In the genomic region with DNA sequence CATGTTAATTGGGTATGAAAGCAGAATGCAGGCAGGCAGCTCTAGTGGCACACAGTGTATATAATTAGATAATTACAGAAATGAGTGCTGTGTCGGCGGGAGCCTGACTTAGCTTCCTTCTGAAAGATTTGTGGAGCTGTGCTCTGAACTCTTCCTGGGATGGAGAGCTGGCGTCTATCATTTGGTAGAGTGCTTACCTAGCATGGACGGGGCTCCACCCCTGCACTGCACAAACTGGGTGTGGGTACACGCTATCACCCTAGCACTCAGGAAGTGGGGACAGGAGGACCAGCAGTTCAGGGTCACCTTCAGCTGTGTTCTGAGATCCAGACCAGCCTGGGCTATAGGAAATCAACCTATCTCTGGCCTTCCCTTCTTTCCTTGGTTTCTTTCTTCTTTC, we compare ENCODE assay signal across 10 mouse cellular contexts. TPM values are rescaled to one million over a fixed set of nuclear protein-coding genes. Genes with fewer than 3 reads are reported as not detected.
DNase-seq lines count a peak whose midpoint lies in the region; ATAC-seq and TF ChIP-seq lines count a peak whose summit lies in the region.
"Had no signal": no experiment of that assay in that cellular context is flagged by ENCODE, and none has a peak within 500 bp of the region (broad histone marks: within the 10 kb centered on the region; RNA-seq: fewer than 3 reads in every experiment).

No protein-coding gene starts in this region.

- peak overlapping the region; percentile 67 for H3K4me2 ChIP-seq in heart, embryonic 12.5 days
- peak overlapping the region; percentile 56; the same call in 1 of the 2 replicates for H3K4me2 ChIP-seq in midbrain, embryonic 12.5 days (replicated peaks)
- H3K4me2 ChIP-seq in midbrain, postnatal 0 days (ENCODE audit: low read depth, low read length, poor library complexity, severe bottlenecking) = no peak overlapping the region; the same call in 1 of the 2 replicates
- H3K4me2 ChIP-seq in limb, embryonic 14.5 days (replicated peaks; ENCODE audit: low read depth, low read length, severe bottlenecking) = peak overlapping the region; percentile 60

- DNase-seq in heart, postnatal 25 days (ENCODE audit: low spot score) = no peak
- DNase-seq in midbrain, postnatal 0 days (ENCODE audit: low spot score) = no peak
- no peak for DNase-seq in limb, embryonic 14.5 days (ENCODE audit: low spot score)
- no peak for DNase-seq in thymus, postnatal 10 days (ENCODE audit: low spot score in 2 of 2)
- DNase-seq in adrenal gland, postnatal 14 days = no peak
- DNase-seq: cerebellum, adult 9-10 months had no signal

- peaks cover 25% of the 10 kb centered on the region for H3K4me1 ChIP-seq in heart, embryonic 12.5 days (replicated peaks)
- peaks cover 16% of the 10 kb centered on the region for H3K4me1 ChIP-seq in midbrain, embryonic 12.5 days
- H3K4me1 ChIP-seq in midbrain, postnatal 0 days (ENCODE audit: insufficient read depth, low read length) = peaks cover 5% of the 10 kb centered on the region; the same call in 1 of the 2 replicates
- H3K4me1 ChIP-seq in limb, embryonic 14.5 days (ENCODE audit: control insufficient read depth, insufficient read depth, low read length) = peaks cover 7% of the 10 kb centered on the region
- peaks cover 21% of the 10 kb centered on the region for H3K4me1 ChIP-seq in olfactory bulb, adult 2 months (ENCODE audit: control insufficient read depth, insufficient read depth, low read length)

- H3K9me3 ChIP-seq in heart, embryonic 12.5 days (replicated peaks) = no peaks in the 10 kb centered on the region
- H3K9me3 ChIP-seq in midbrain, embryonic 12.5 days = no peaks in the 10 kb centered on the region
- no peaks in the 10 kb centered on the region for H3K9me3 ChIP-seq in midbrain, postnatal 0 days (ENCODE audit: low read length)
- no peaks in the 10 kb centered on the region for H3K9me3 ChIP-seq in limb, embryonic 14.5 days (ENCODE audit: control insufficient read depth, low read length)

- peaks cover 17% of the 10 kb centered on the region for H3K36me3 ChIP-seq in heart, embryonic 12.5 days
- H3K36me3 ChIP-seq in midbrain, embryonic 12.5 days = peaks cover 13% of the 10 kb centered on the region
- H3K36me3 ChIP-seq in midbrain, postnatal 0 days (ENCODE audit: insufficient read depth, low read length) = no peaks in the 10 kb centered on the region
- H3K36me3 ChIP-seq in limb, embryonic 14.5 days (ENCODE audit: control insufficient read depth, insufficient read depth, low read length) = peaks cover 18% of the 10 kb centered on the region

- H3K9ac ChIP-seq in heart, embryonic 12.5 days = 0 out of 2 replicates have a peak overlapping the region, but pooled peaks have one; percentile 17
- H3K9ac ChIP-seq in midbrain, embryonic 12.5 days (replicated peaks) = 0 out of 2 replicates have a peak overlapping the region, but pooled peaks have one; percentile 6
- no peak overlapping the region; the same call in 1 of the 2 replicates for H3K9ac ChIP-seq in midbrain, postnatal 0 days (replicated peaks; ENCODE audit: low read length, poor library complexity, severe bottlenecking)
- no peak overlapping the region for H3K9ac ChIP-seq in limb, embryonic 14.5 days (ENCODE audit: low read depth, low read length, severe bottlenecking)

- peaks cover 4% of the 10 kb centered on the region for H3K27me3 ChIP-seq in heart, embryonic 12.5 days (replicated peaks)
- H3K27me3 ChIP-seq in midbrain, embryonic 12.5 days = 0 out of 2 replicates have a peak, but pooled peaks cover 2% of the 10 kb centered on the region
- H3K27me3 ChIP-seq in midbrain, postnatal 0 days (ENCODE audit: insufficient read depth, low read length) = no peaks in the 10 kb centered on the region
- no peaks in the 10 kb centered on the region for H3K27me3 ChIP-seq in limb, embryonic 14.5 days (ENCODE audit: control insufficient read depth, insufficient read depth, low read length)

- 79% methylated on average over 5 of the region's 5 CpGs for WGBS in heart, embryonic 12.5 days
- WGBS in midbrain, embryonic 12.5 days = 87% methylated on average over 5 of the region's 5 CpGs
- WGBS in midbrain, postnatal 0 days = 91% methylated on average over 5 of the region's 5 CpGs
- WGBS in limb, embryonic 14.5 days = 71% methylated on average over 5 of the region's 5 CpGs
- 54% methylated on average over 5 of the region's 5 CpGs for WGBS in olfactory bulb, adult 2 months

- H3K4me3 ChIP-seq in heart, embryonic 12.5 days = peak overlapping the region; percentile 59; the same call in 1 of the 2 replicates
- no peak overlapping the region for H3K4me3 ChIP-seq in midbrain, embryonic 12.5 days
- H3K4me3 ChIP-seq in midbrain, postnatal 0 days (ENCODE audit: low read depth, low read length) = no peak overlapping the region
- H3K4me3 ChIP-seq in limb, embryonic 14.5 days (replicated peaks; ENCODE audit: low read length) = peak overlapping the region; percentile 66; the same call in 1 of the 2 replicates
- no peak overlapping the region; the same call in 1 of the 2 replicates for H3K4me3 ChIP-seq in olfactory bulb, adult 2 months (ENCODE audit: insufficient read depth, low read depth, low read length)

- TF ChIP-seq CTCF in midbrain, postnatal 0 days (IDR thresholded peaks at IDR 0.05) = no peak
- TF ChIP-seq CTCF in olfactory bulb, adult 2 months (IDR thresholded peaks at IDR 0.05; ENCODE audit: insufficient read depth, low read depth, low read length) = no peak

- no peak for TF ChIP-seq POLR2A in limb, embryonic 14.5 days (IDR thresholded peaks at IDR 0.05; ENCODE audit: borderline replicate concordance, extremely low read depth, insufficient read depth, insufficient read length)
- TF ChIP-seq POLR2A in olfactory bulb, adult 2 months (IDR thresholded peaks at IDR 0.05; ENCODE audit: insufficient read depth, low read depth, low read length) = no peak

- no peak for ATAC-seq in heart, embryonic 12.5 days (ENCODE audit: insufficient number of reproducible peaks, low FRiP score)
- ATAC-seq in midbrain, embryonic 12.5 days (ENCODE audit: low FRiP score, low read depth) = no peak
- no peak for ATAC-seq in midbrain, postnatal 0 days (ENCODE audit: low FRiP score)
- ATAC-seq in limb, embryonic 14.5 days (ENCODE audit: low FRiP score, low read depth) = no peak
- ATAC-seq: activated CD4-positive, CD25-positive, alpha-beta regulatory T cell, adult 4 months had no signal

- H3K27ac ChIP-seq in heart, embryonic 12.5 days (ENCODE audit: poor library complexity, severe bottlenecking) = no peak overlapping the region
- no peak overlapping the region for H3K27ac ChIP-seq in midbrain, embryonic 12.5 days (replicated peaks)
- H3K27ac ChIP-seq in midbrain, postnatal 0 days (ENCODE audit: low read depth, low read length) = no peak overlapping the region
- H3K27ac ChIP-seq in limb, embryonic 14.5 days (replicated peaks; ENCODE audit: low read depth, low read length) = no peak overlapping the region
- peak overlapping the region; percentile 93; the same call in 1 of the 2 replicates for H3K27ac ChIP-seq in olfactory bulb, adult 2 months (ENCODE audit: insufficient read depth, low read depth, low read length)

- intact Hi-C loops in heart, postnatal 25 days (cut with DNase I) = no loop called here

RNA-seq across cellular contexts. Expression of a gene that starts 1.2 kb away (rescaled TPM):
- 98.0 and 100 TPM in 2 replicates for polyA plus RNA-seq in heart, embryonic 12.5 days (2016; fragmentation: Nextera tagmentation; extraction: Ambion mirVana)
- 10 to 100 TPM; 93.0 to 98.1 TPM for total RNA-seq in heart, postnatal 25 days (2021)
- 47.6 and 49.0 TPM in 2 replicates for polyA plus RNA-seq in midbrain, embryonic 12.5 days (2016; fragmentation: Nextera tagmentation; extraction: Ambion mirVana)
- total RNA-seq in midbrain, postnatal 0 days (2014; rRNA removed) = 52.4 and 64.8 TPM in 2 replicates
- 49.5 and 51.6 TPM in 2 replicates for polyA plus RNA-seq in midbrain, postnatal 0 days (2015; fragmentation: Nextera tagmentation; extraction: Ambion mirVana)
- polyA plus RNA-seq in limb, embryonic 14.5 days (2012; rRNA removed) = 151 and 303 TPM in 2 replicates
- polyA plus RNA-seq in limb, embryonic 14.5 days (2014; fragmentation: Nextera tagmentation; extraction: Ambion mirVana) = 49.9 and 54.9 TPM in 2 replicates
- not detected in 2 replicates for polyA plus RNA-seq in olfactory bulb, adult 2 months (2012; ENCODE audit: insufficient read depth, insufficient read length, low replicate concordance, missing spikeins)
- total RNA-seq in adrenal gland, postnatal 14 days (2021) = 48.9 and 50.7 TPM in 2 replicates

RNA-seq across cellular contexts. Expression of a gene that starts 33.8 kb away (rescaled TPM):
- polyA plus RNA-seq in heart, embryonic 12.5 days (2016; fragmentation: Nextera tagmentation; extraction: Ambion mirVana) = not detected in 2 replicates
- under 1 TPM in 1 of 2 experiments, not detected in 1; 0.31 TPM for total RNA-seq in heart, postnatal 25 days (2021)
- polyA plus RNA-seq in midbrain, embryonic 12.5 days (2016; fragmentation: Nextera tagmentation; extraction: Ambion mirVana) = 0.19 and 0.46 TPM in 2 replicates
- total RNA-seq in midbrain, postnatal 0 days (2014; rRNA removed) = 0.55 and 1.1 TPM in 2 replicates
- polyA plus RNA-seq in midbrain, postnatal 0 days (2015; fragmentation: Nextera tagmentation; extraction: Ambion mirVana) = 1.5 TPM in 2 replicates
- 0.67 and 0.82 TPM in 2 replicates for polyA plus RNA-seq in limb, embryonic 14.5 days (2012; rRNA removed)
- polyA plus RNA-seq in limb, embryonic 14.5 days (2014; fragmentation: Nextera tagmentation; extraction: Ambion mirVana) = 0.37 TPM in 1 of 2 replicates, not detected in the other
- not detected in 2 replicates for polyA plus RNA-seq in olfactory bulb, adult 2 months (2012; ENCODE audit: insufficient read depth, insufficient read length, low replicate concordance, missing spikeins)
- total RNA-seq in adrenal gland, postnatal 14 days (2021) = 0.41 and 0.56 TPM in 2 replicates
- polyA plus RNA-seq: activated CD4-positive, CD25-positive, alpha-beta regulatory T cell, adult 4 months had no signal

RNA-seq across cellular contexts. Expression of a gene that starts 34.0 kb away (rescaled TPM):
- 30.3 and 38.1 TPM in 2 replicates for polyA plus RNA-seq in heart, embryonic 12.5 days (2016; fragmentation: Nextera tagmentation; extraction: Ambion mirVana)
- total RNA-seq in heart, postnatal 25 days (2021) = 10 to 100 TPM; 21.2 to 25.5 TPM
- 37.1 and 41.9 TPM in 2 replicates for polyA plus RNA-seq in midbrain, embryonic 12.5 days (2016; fragmentation: Nextera tagmentation; extraction: Ambion mirVana)
- 91.1 and 98.3 TPM in 2 replicates for total RNA-seq in midbrain, postnatal 0 days (2014; rRNA removed)
- polyA plus RNA-seq in midbrain, postnatal 0 days (2015; fragmentation: Nextera tagmentation; extraction: Ambion mirVana) = 49.8 and 58.6 TPM in 2 replicates
- polyA plus RNA-seq in limb, embryonic 14.5 days (2012; rRNA removed) = 84.2 and 89.1 TPM in 2 replicates
- 61.4 and 61.8 TPM in 2 replicates for polyA plus RNA-seq in limb, embryonic 14.5 days (2014; fragmentation: Nextera tagmentation; extraction: Ambion mirVana)
- not detected in 2 replicates for polyA plus RNA-seq in olfactory bulb, adult 2 months (2012; ENCODE audit: insufficient read depth, insufficient read length, low replicate concordance, missing spikeins)
- total RNA-seq in adrenal gland, postnatal 14 days (2021) = 49.2 and 50.5 TPM in 2 replicates

RNA-seq across cellular contexts. Expression of a gene that starts 34.4 kb away (rescaled TPM):
- polyA plus RNA-seq in heart, embryonic 12.5 days (2016; fragmentation: Nextera tagmentation; extraction: Ambion mirVana) = 17.7 and 18.7 TPM in 2 replicates
- total RNA-seq in heart, postnatal 25 days (2021) = 10 to 100 TPM; 20.9 to 21.5 TPM
- 16.3 and 17.8 TPM in 2 replicates for polyA plus RNA-seq in midbrain, embryonic 12.5 days (2016; fragmentation: Nextera tagmentation; extraction: Ambion mirVana)
- total RNA-seq in midbrain, postnatal 0 days (2014; rRNA removed) = 9.8 and 12.3 TPM in 2 replicates
- 7.4 and 9.3 TPM in 2 replicates for polyA plus RNA-seq in midbrain, postnatal 0 days (2015; fragmentation: Nextera tagmentation; extraction: Ambion mirVana)
- 33.5 and 38.6 TPM in 2 replicates for polyA plus RNA-seq in limb, embryonic 14.5 days (2012; rRNA removed)
- 17.6 and 17.8 TPM in 2 replicates for polyA plus RNA-seq in limb, embryonic 14.5 days (2014; fragmentation: Nextera tagmentation; extraction: Ambion mirVana)
- polyA plus RNA-seq in olfactory bulb, adult 2 months (2012; ENCODE audit: insufficient read depth, insufficient read length, low replicate concordance, missing spikeins) = not detected in 2 replicates
- 16.9 and 18.8 TPM in 2 replicates for total RNA-seq in adrenal gland, postnatal 14 days (2021)

RNA-seq across cellular contexts. Expression of a gene that starts 38.8 kb away (rescaled TPM):
- 8.5 and 9.7 TPM in 2 replicates for polyA plus RNA-seq in heart, embryonic 12.5 days (2016; fragmentation: Nextera tagmentation; extraction: Ambion mirVana)
- total RNA-seq in heart, postnatal 25 days (2021) = 10 to 100 TPM; 48.1 to 48.4 TPM
- 3.9 and 4.3 TPM in 2 replicates for polyA plus RNA-seq in midbrain, embryonic 12.5 days (2016; fragmentation: Nextera tagmentation; extraction: Ambion mirVana)
- 15.1 and 18.0 TPM in 2 replicates for total RNA-seq in midbrain, postnatal 0 days (2014; rRNA removed)
- 9.2 and 9.3 TPM in 2 replicates for polyA plus RNA-seq in midbrain, postnatal 0 days (2015; fragmentation: Nextera tagmentation; extraction: Ambion mirVana)
- 23.6 and 27.9 TPM in 2 replicates for polyA plus RNA-seq in limb, embryonic 14.5 days (2012; rRNA removed)
- 3.6 and 4.1 TPM in 2 replicates for polyA plus RNA-seq in limb, embryonic 14.5 days (2014; fragmentation: Nextera tagmentation; extraction: Ambion mirVana)
- polyA plus RNA-seq in olfactory bulb, adult 2 months (2012; ENCODE audit: insufficient read depth, insufficient read length, low replicate concordance, missing spikeins) = not detected in 2 replicates
- total RNA-seq in adrenal gland, postnatal 14 days (2021) = 132 and 144 TPM in 2 replicates

Comparison
In these comparisons a context has a peak if more than half of its experiments do, and no peak if none do; other contexts are left out.
1. H3K9ac ChIP-seq: peak in heart, embryonic 12.5 days (single experiment) and midbrain, embryonic 12.5 days (single experiment); none in midbrain, postnatal 0 days (single experiment) and limb, embryonic 14.5 days (single experiment).
2. H3K4me3 ChIP-seq: peak in heart, embryonic 12.5 days (single experiment) and limb, embryonic 14.5 days (single experiment); none in midbrain, embryonic 12.5 days (single experiment), midbrain, postnatal 0 days (single experiment) and olfactory bulb, adult 2 months (single experiment).
3. RNA of a gene that starts 1.2 kb away (polyA plus RNA-seq): 49.9 to 303 TPM in limb, embryonic 14.5 days, 98.0 to 100 TPM in heart, embryonic 12.5 days, 49.5 to 51.6 TPM in midbrain, postnatal 0 days and 47.6 to 49.0 TPM in midbrain, embryonic 12.5 days; not detected in olfactory bulb, adult 2 months; every median in the first group is over 10 times any median in the second.
4. RNA of a gene that starts 34.0 kb away (polyA plus RNA-seq): 61.4 to 89.1 TPM in limb, embryonic 14.5 days, 49.8 to 58.6 TPM in midbrain, postnatal 0 days, 30.3 to 38.1 TPM in heart, embryonic 12.5 days and 37.1 to 41.9 TPM in midbrain, embryonic 12.5 days; not detected in olfactory bulb, adult 2 months; every median in the first group is over 10 times any median in the second.